Mouse (Mus musculus) stomach, embryonic 14.5 days (tissue): ENCODE measurements around the gene Cpn1. TPM values are rescaled to one million over a fixed set of nuclear protein-coding genes. Genes with fewer than 3 reads are reported as not detected.

ENCODE experiments used
- ATAC-seq: fragments of 200-750 bp; cut with Nextera tagmentation; 2 replicates; pipeline ENCODE4 v1.8.0; 2017; ENCODE audit warnings: low read depth, moderate TSS enrichment; ENCODE audit not compliant: insufficient number of reproducible peaks, insufficient read depth, low FRiP score
- H3K27ac ChIP-seq: fragments of 300-500 bp; sonication (generic); 2 replicates; pipeline ENCODE4 v1.5.1; 2014; ENCODE audit warnings: mild to moderate bottlenecking, low read length, moderate library complexity, mixed read lengths
- H3K27me3 ChIP-seq: fragments of 300-500 bp; sonication (generic); 2 replicates; pipeline ENCODE4 v1.6.1; 2014; ENCODE audit warnings: low read length, control low read depth, mixed read lengths; ENCODE audit not compliant: control insufficient read depth, insufficient read depth
- H3K36me3 ChIP-seq: fragments of 300-500 bp; sonication (generic); 2 replicates; pipeline ENCODE4 v1.6.1; 2014; ENCODE audit warnings: mild to moderate bottlenecking, control low read depth, low read length, moderate library complexity, mixed read lengths; ENCODE audit not compliant: control insufficient read depth, insufficient read depth
- H3K4me1 ChIP-seq: fragments of 300-500 bp; sonication (generic); 2 replicates; pipeline ENCODE4 v1.6.1; 2014; ENCODE audit warnings: low read length, control low read depth, mixed read lengths; ENCODE audit not compliant: control insufficient read depth, insufficient read depth
- H3K4me2 ChIP-seq: fragments of 300-500 bp; sonication (generic); replicated peaks from 2 replicates; pipeline ENCODE4 v1.6.1; 2014; ENCODE audit warnings: low read depth, low read length, control low read depth
- H3K4me3 ChIP-seq: fragments of 300-500 bp; sonication (generic); 2 replicates; pipeline ENCODE4 v1.5.1; 2014; ENCODE audit warnings: low read depth, low read length, control low read depth
- H3K9ac ChIP-seq: fragments of 300-500 bp; sonication (generic); replicated peaks from 2 replicates; pipeline ENCODE4 v1.6.1; 2014; ENCODE audit warnings: low read depth, mild to moderate bottlenecking, control low read depth, low read length, moderate library complexity, mixed read lengths
- H3K9me3 ChIP-seq: fragments of 300-500 bp; sonication (generic); 2 replicates; pipeline ENCODE4 v1.6.1; 2016; ENCODE audit warnings: low read depth, low read length, control low read depth; ENCODE audit not compliant: control insufficient read depth
- WGBS: fragments of 180-500 bp; shearing (Covaris S2); extraction: QIAGEN DNeasy Blood & Tissue Kit; methylation state at CpG from one replicate; pipeline ENCODE4 v1.1.7; 2014; 5-methylcytosine and 5-hydroxymethylcytosine counted together
- polyA plus RNA-seq: library from polyadenylated mRNA; unstranded; fragments of >200 nt; fragmentation: Nextera tagmentation; extraction: Ambion mirVana; gene quantifications from 2 replicates; pipeline ENCODE4 v1.2.1, GENCODE M21; 2014

The Cpn1 gene
- polyA plus RNA-seq, 1 experiment from 2014 or later, result 46.3 TPM

- Histone ChIP-seq H3K4me3 (no peak overlapping the region), H3K4me2 (no peak overlapping the region), H3K27me3 (no peaks in the 10 kb centered on the region), H3K9ac (no peak overlapping the region), H3K9me3 (no peaks in the 10 kb centered on the region), H3K27ac (no peak overlapping the region), H3K36me3 (no peaks in the 10 kb centered on the region), H3K4me1 (0 out of 2 replicates have a peak, but pooled peaks cover 2% of the 10 kb centered on the region)
- ATAC-seq, result no peak
- WGBS, result 88% methylated on average over 6 of the region's 6 CpGs
Measured at GRCm38 (mm10) chr19:43974221-43974620, 12.1 kb downstream of the Cpn1 start.

GRCm38 (mm10) chr19:43973711-43974110 lies 12.6 kb downstream of the Cpn1 start:
- Histone ChIP-seq H3K36me3 (no peaks in the 10 kb centered on the region), H3K27me3 (no peaks in the 10 kb centered on the region), H3K9ac (no peak overlapping the region), H3K4me2 (no peak overlapping the region), H3K9me3 (no peaks in the 10 kb centered on the region), H3K27ac (no peak overlapping the region), H3K4me3 (no peak overlapping the region), H3K4me1 (0 out of 2 replicates have a peak, but pooled peaks cover 2% of the 10 kb centered on the region)
- no peak for ATAC-seq
- WGBS, result 78% methylated on average over 9 of the region's 9 CpGs

DNA sequence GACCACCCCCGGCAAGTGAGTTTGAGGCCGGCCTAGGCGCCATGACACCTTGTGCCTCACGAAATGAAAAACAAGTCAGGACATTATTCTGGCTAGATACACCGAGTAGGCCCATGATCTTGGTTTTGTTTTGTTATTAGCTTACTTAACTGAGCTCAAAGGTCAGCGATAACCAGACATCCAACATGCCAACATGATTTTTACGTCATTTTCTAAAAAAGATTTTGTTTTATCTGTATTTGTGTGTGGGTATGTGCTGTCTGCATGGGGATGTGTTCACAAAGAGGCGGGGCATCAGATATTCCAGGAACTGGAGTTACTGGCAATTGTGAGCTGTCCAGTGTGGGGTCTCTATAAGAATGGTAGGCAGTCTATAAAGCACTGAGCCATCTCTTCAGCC lies 14.2 kb downstream of the Cpn1 start:
- no peaks in the 10 kb centered on the region for H3K9me3 ChIP-seq
- no peak overlapping the region for H3K4me3 ChIP-seq
- no peaks in the 10 kb centered on the region for H3K27me3 ChIP-seq
- no peak overlapping the region for H3K9ac ChIP-seq
- no peak for ATAC-seq
- 0 out of 2 replicates have a peak, but pooled peaks cover 2% of the 10 kb centered on the region for H3K4me1 ChIP-seq
- H3K36me3 ChIP-seq, result no peaks in the 10 kb centered on the region
- 94% methylated on average over 8 of the region's 8 CpGs for WGBS
- H3K27ac ChIP-seq, result no peak overlapping the region
- H3K4me2 ChIP-seq, result no peak overlapping the region

DNA sequence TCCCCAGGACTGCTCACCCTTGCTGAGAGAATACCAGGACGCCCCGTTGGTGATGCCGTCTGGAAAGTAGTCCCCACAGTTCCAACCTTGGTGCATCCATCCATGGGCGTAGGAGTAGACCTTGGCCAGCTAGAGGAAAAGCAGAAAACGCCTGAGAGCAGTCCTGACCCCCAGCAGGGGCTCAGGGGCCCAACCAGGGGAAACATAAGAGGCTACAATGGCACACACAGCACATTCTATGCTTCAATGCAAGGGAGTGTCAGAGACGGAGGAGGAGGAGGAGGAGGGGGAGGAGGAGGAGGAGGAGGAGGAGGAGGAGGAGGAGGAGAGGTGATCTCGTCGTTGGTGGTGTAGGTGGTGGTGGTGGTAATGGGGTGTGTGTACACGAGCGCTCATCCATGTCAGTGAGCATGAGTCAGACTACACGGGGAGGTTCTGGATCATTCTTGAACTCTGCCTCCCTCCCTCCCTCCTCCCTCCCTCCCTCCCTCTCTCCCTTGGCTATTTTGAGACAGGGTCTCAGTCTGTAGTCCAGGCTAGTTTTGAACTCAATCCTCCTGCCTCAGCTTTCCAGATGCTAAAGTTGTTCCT lies 17.8 kb downstream of the Cpn1 start:
- no peak for ATAC-seq
- Histone ChIP-seq H3K4me3 (no peak overlapping the region), H3K9me3 (no peaks in the 10 kb centered on the region), H3K36me3 (no peaks in the 10 kb centered on the region), H3K9ac (no peak overlapping the region), H3K27me3 (no peaks in the 10 kb centered on the region), H3K27ac (no peak overlapping the region), H3K4me2 (no peak overlapping the region), H3K4me1 (no peaks in the 10 kb centered on the region)
- WGBS, result 56% methylated on average over 8 of the region's 11 CpGs

DNA sequence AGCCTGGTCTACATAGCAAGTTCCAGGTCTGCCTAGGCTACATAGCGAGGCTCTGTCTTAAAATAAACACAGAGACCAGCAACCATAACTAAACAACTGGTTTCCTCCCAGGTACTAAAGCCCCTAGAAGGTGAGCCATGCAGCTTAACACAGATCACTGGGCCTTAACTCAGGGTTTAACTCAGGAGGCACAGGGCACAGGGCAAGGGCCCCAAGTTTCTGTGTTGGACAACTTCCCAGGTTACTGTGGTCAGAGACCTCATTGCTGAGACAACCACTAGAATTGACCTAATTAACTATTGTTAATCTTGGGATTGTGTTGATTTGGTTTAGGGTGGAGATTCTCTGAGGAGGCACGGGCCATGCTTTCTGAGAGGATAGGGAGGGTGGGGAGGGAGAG lies 19.9 kb downstream of the Cpn1 start:
- no peaks in the 10 kb centered on the region for H3K4me1 ChIP-seq
- H3K4me3 ChIP-seq, result no peak overlapping the region
- H3K36me3 ChIP-seq, result no peaks in the 10 kb centered on the region
- no peaks in the 10 kb centered on the region for H3K9me3 ChIP-seq
- no peak overlapping the region for H3K27ac ChIP-seq
- WGBS, result 75% methylated on average over 2 of the region's 2 CpGs
- ATAC-seq, result no peak
- no peak overlapping the region for H3K4me2 ChIP-seq
- H3K27me3 ChIP-seq, result no peaks in the 10 kb centered on the region
- no peak overlapping the region for H3K9ac ChIP-seq

GRCm38 (mm10) chr19:43965496-43966085 lies 20.8 kb downstream of the Cpn1 start:
- 77% methylated on average over 11 of the region's 11 CpGs for WGBS
- Histone ChIP-seq H3K9ac (no peak overlapping the region), H3K9me3 (no peaks in the 10 kb centered on the region; the same call in 1 of the 2 replicates), H3K27me3 (no peaks in the 10 kb centered on the region), H3K27ac (no peak overlapping the region), H3K4me2 (no peak overlapping the region), H3K36me3 (no peaks in the 10 kb centered on the region), H3K4me3 (no peak overlapping the region), H3K4me1 (no peaks in the 10 kb centered on the region)
- ATAC-seq, result no peak

DNA sequence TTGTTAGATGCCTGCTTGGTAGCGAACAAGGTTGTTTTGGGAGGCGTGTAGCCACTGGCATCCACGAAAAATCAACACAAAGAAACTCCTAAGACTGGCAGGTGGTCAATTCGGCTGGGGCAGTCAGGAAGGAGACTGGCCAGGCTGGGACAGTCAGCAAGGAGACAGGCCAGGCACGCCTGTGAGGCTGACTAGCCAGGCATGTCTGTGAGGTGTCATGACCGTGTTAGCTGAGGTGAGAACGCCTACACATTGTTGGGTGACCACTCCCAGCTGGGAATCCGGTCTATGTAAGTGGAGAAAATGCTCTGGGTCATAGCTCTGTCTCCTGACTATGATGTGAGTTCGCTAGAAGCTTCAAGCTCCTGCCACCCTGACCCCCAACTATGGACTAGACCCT lies 23.6 kb downstream of the Cpn1 start:
- no peaks in the 10 kb centered on the region for H3K36me3 ChIP-seq
- WGBS, result 69% methylated on average over 9 of the region's 9 CpGs
- H3K9me3 ChIP-seq, result no peaks in the 10 kb centered on the region; the same call in 1 of the 2 replicates
- no peak overlapping the region for H3K4me2 ChIP-seq
- no peaks in the 10 kb centered on the region for H3K4me1 ChIP-seq
- ATAC-seq, result no peak
- no peak overlapping the region for H3K4me3 ChIP-seq
- no peak overlapping the region for H3K9ac ChIP-seq
- no peak overlapping the region for H3K27ac ChIP-seq
- H3K27me3 ChIP-seq, result no peaks in the 10 kb centered on the region

- no peak overlapping the region for H3K27ac ChIP-seq
- no peaks in the 10 kb centered on the region; the same call in 1 of the 2 replicates for H3K9me3 ChIP-seq
- ATAC-seq, result no peak
- no peaks in the 10 kb centered on the region for H3K36me3 ChIP-seq
- H3K9ac ChIP-seq, result no peak overlapping the region
- 89% methylated on average over 2 of the region's 2 CpGs for WGBS
- H3K27me3 ChIP-seq, result no peaks in the 10 kb centered on the region
- no peak overlapping the region for H3K4me3 ChIP-seq
- H3K4me2 ChIP-seq, result no peak overlapping the region
- no peaks in the 10 kb centered on the region for H3K4me1 ChIP-seq
Measured at GRCm38 (mm10) chr19:43961185-43961584, 25.2 kb downstream of the Cpn1 start.

DNA sequence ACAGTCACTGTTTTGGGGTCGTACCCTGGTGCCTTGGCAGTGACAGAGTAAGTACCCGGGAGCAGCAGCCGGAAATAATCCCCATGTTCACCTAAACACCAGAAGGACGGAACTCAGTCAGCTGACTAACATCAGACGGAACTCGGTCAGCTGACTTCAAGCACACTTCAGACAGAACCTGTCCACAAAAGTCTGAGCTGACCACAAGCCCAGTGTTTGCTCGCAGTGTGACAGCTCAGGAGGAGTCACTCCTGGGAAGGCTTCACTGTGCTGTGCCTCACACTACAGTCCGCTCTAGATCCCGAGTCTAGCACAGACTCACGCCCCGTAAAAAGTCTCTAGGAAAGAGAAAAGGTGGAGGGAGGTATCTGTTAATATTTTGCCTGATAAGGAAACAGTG lies 26.3 kb downstream of the Cpn1 start:
- no peak overlapping the region for H3K4me2 ChIP-seq
- no peaks in the 10 kb centered on the region for H3K4me1 ChIP-seq
- H3K27ac ChIP-seq, result no peak overlapping the region
- H3K27me3 ChIP-seq, result no peaks in the 10 kb centered on the region
- 81% methylated on average over 11 of the region's 11 CpGs for WGBS
- H3K9me3 ChIP-seq, result no peaks in the 10 kb centered on the region; the same call in 1 of the 2 replicates
- no peak overlapping the region for H3K9ac ChIP-seq
- no peaks in the 10 kb centered on the region for H3K36me3 ChIP-seq
- no peak overlapping the region for H3K4me3 ChIP-seq
- ATAC-seq, result no peak
